Mouse (Mus musculus) embryonic fibroblast, embryonic 13.5 days (primary cell): Measurements from ENCODE around the gene Ppfia4. TPM values are rescaled to one million over a fixed set of nuclear protein-coding genes. Genes with fewer than 3 reads are reported as not detected.
"Not testable (repeated sequence)": the region's sequence is repeated elsewhere in the genome, so short reads cannot be mapped to it uniquely, and the experiment has no call there.

Experiments used
- H3K27ac ChIP-seq: 2 replicates; pipeline ENCODE4 v1.5.1; 2012; ENCODE audit warnings: low read length, control low read depth, inconsistent platforms; ENCODE audit not compliant: insufficient read depth
- H3K4me1 ChIP-seq: 2 replicates; pipeline ENCODE4 v1.6.1; 2011; ENCODE audit warnings: low read length; ENCODE audit not compliant: control insufficient read depth, insufficient read depth
- H3K4me3 ChIP-seq: 2 replicates; pipeline ENCODE4 v1.5.1; 2011; ENCODE audit warnings: mild to moderate bottlenecking, control low read depth, low read length; ENCODE audit not compliant: insufficient read depth
- CTCF ChIP-seq: IDR thresholded peaks from 2 replicates; pipeline ENCODE4 v1.5.1; 2011; ENCODE audit warnings: mild to moderate bottlenecking, control low read depth, low read length, moderate library complexity, borderline replicate concordance; ENCODE audit not compliant: insufficient read depth
- POLR2A ChIP-seq: IDR thresholded peaks from 2 replicates; pipeline ENCODE4 v1.6.1; 2011; ENCODE audit warnings: low read depth, mild to moderate bottlenecking, control low read depth, low read length, moderate library complexity
- polyA plus RNA-seq: library from polyadenylated mRNA; stranded (reverse); fragments of >200 nt; gene quantifications from 2 replicates; pipeline ENCODE4 v1.2.4, GENCODE M21; 2011; ENCODE audit warnings: low read depth; ENCODE audit not compliant: missing spikeins, insufficient read length

The Ppfia4 gene
- polyA plus RNA-seq, 1 experiment = 1.4 TPM

- H3K4me3 ChIP-seq = no peak overlapping the region
- TF ChIP-seq CTCF = no peak
- no peak for TF ChIP-seq POLR2A
- no peak overlapping the region for H3K27ac ChIP-seq
- H3K4me1 ChIP-seq = no peaks in the 10 kb centered on the region
These were observed 56.9 kb downstream of the Ppfia4 start for GRCm38 (mm10) chr1:134275616-134276464.

- H3K4me3 ChIP-seq = no peak overlapping the region
- no peak overlapping the region for H3K27ac ChIP-seq
- no peak for TF ChIP-seq CTCF
- TF ChIP-seq POLR2A = no peak
- no peaks in the 10 kb centered on the region for H3K4me1 ChIP-seq
These were observed 58.2 kb downstream of the Ppfia4 start for GRCm38 (mm10) chr1:134274483-134274920.

DNA sequence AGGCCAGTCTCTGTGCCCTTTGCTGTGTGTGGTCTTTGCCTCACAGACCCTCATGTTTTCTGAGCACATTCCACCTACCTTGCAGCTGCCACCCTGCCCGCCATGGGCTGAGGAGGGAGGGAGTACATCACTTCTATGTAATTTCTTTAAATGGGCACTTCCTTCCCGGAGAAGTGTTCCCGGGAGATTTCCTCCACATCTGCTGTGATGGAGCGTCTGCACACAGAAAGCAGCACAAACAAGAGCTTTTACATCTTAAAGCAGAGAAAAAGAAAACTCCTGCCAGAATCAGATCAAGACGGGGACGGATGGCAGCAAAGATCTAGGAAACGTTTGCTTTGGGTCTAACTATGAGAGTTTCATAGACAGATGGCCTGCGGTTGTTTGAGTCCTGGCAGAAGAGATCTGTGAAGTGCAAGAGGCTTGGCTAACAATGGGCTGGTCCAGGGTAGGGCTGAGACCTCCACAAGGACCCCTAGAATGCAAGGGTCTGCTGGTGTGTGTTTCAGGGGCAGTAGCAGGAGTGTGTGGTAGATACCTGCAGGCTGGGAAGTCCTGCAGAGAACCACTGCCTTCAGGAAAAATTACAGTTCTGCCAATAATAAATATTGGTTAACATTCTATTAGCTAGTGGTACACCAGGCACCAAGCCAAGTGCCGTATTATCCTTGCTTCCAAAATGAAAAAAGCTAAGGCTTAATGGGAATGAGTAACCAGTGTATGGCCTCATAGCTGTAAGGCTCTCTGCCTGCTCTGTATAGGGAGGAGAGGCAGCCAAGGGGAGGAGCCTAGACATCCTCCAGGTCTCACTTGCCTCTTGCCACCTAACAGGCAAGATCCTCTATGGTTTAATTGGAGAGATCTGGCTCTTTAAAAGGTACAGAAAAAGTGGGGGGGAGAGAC is 59.0 kb downstream of the Ppfia4 start:
- no peak overlapping the region for H3K4me3 ChIP-seq
- H3K27ac ChIP-seq = no peak overlapping the region
- no peaks in the 10 kb centered on the region for H3K4me1 ChIP-seq
- TF ChIP-seq POLR2A = no peak
- TF ChIP-seq CTCF = no peak

GRCm38 (mm10) chr1:134272754-134273250 is 59.9 kb downstream of the Ppfia4 start:
- Histone ChIP-seq H3K4me3 (no peak overlapping the region), H3K4me1 (no peaks in the 10 kb centered on the region), H3K27ac (no peak overlapping the region)
- TF ChIP-seq POLR2A (no peak), CTCF (no peak)

GRCm38 (mm10) chr1:134270026-134270425 is 62.7 kb downstream of the Ppfia4 start:
- TF ChIP-seq POLR2A (no peak), CTCF (no peak)
- Histone ChIP-seq H3K4me1 (no peaks in the 10 kb centered on the region), H3K4me3 (no peak overlapping the region), H3K27ac (no peak overlapping the region)

DNA sequence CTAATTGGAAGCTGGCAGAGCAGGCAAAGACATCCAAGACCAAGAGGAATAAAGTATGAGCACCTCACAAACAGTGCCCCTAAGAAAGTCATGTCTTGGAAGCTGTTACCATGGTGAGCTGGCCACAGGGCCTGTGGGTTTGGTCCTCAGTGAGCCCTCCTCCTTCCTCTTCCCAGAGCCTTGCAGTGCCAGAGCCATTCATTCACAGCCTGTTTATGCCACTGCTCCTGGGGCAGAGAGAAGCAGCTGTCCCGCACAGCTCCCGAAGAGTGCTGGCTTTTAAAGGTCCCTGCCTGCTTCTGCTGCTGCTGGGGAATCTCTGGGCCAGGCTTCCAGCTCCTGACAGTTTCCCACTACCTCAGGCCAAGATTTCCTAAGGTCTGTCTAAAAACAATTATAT is 66.9 kb downstream of the Ppfia4 start:
- no peak overlapping the region for H3K27ac ChIP-seq
- TF ChIP-seq CTCF (no peak), POLR2A (no peak)

GRCm38 (mm10) chr1:134264341-134264740 is 68.4 kb downstream of the Ppfia4 start:
- no peak overlapping the region for H3K27ac ChIP-seq
- no peaks in the 10 kb centered on the region for H3K4me1 ChIP-seq
- TF ChIP-seq POLR2A (no peak), CTCF (no peak)
- no peak overlapping the region for H3K4me3 ChIP-seq

More for the DNA sequence above, 66.9 kb downstream of the Ppfia4 start:
- Histone ChIP-seq H3K4me1 (no peaks in the 10 kb centered on the region), H3K4me3 (no peak overlapping the region)

- H3K4me1 ChIP-seq, H3K27ac ChIP-seq, H3K4me3 ChIP-seq: not testable (repeated sequence)
These were observed 83.0 kb downstream of the Ppfia4 start for GRCm38 (mm10) chr1:134249681-134250080.

Other genes starting within 250 kb of the Ppfia4 start
- not detected in 2 replicates for gene Chit1, start 221.7 kb downstream of the Ppfia4 start, polyA plus RNA-seq
- gene Chil1, start 150.8 kb downstream of the Ppfia4 start, polyA plus RNA-seq = 5.0 and 9.6 TPM in 2 replicates
- not detected in 2 replicates for gene Mybph, start 139.5 kb downstream of the Ppfia4 start, polyA plus RNA-seq
- gene Adora1, start 97.5 kb downstream of the Ppfia4 start, polyA plus RNA-seq = 0.20 and 0.79 TPM in 2 replicates
- not detected in 2 replicates for gene Myog, start 42.9 kb downstream of the Ppfia4 start, polyA plus RNA-seq
- 66.3 and 68.0 TPM in 2 replicates for gene Tmem183a, start 29.1 kb upstream of the Ppfia4 start, polyA plus RNA-seq
- not detected in 2 replicates for gene 4933406M09Rik, start 53.0 kb upstream of the Ppfia4 start, polyA plus RNA-seq
- gene Cyb5r1, start 72.6 kb upstream of the Ppfia4 start, polyA plus RNA-seq = 135 and 158 TPM in 2 replicates
- 87.5 and 99.8 TPM in 2 replicates for gene Adipor1, start 82.5 kb upstream of the Ppfia4 start, polyA plus RNA-seq
- gene Klhl12, start 122.6 kb upstream of the Ppfia4 start, polyA plus RNA-seq = 14.0 and 16.4 TPM in 2 replicates
- 21.5 and 22.7 TPM in 2 replicates for gene Rabif, start 161.7 kb upstream of the Ppfia4 start, polyA plus RNA-seq
- gene Mgat4e, start 216.8 kb upstream of the Ppfia4 start, polyA plus RNA-seq = not detected in 2 replicates
- 69.1 and 71.7 TPM in 2 replicates for gene Kdm5b, start 227.2 kb upstream of the Ppfia4 start, polyA plus RNA-seq